Mouse (Mus musculus) left cerebral cortex, adult 9 months (tissue): ENCODE measurements at regions not wholly inside any gene's neighbourhood (a gene's known extent, or its start where the extent isn't known, plus 50 kb on each side); places are given as distances from the start of the nearest gene placed in this dataset.
A peak's percentile ranks its signal among the peaks of the same experiment; 100 is the strongest.

Source experiments
- DNase-seq, 2 experiments: peaks; one replicate each; pipeline ENCODE4 v3.0.0; 2022; ENCODE audit warnings: low spot score in 2 of 2

DNA sequence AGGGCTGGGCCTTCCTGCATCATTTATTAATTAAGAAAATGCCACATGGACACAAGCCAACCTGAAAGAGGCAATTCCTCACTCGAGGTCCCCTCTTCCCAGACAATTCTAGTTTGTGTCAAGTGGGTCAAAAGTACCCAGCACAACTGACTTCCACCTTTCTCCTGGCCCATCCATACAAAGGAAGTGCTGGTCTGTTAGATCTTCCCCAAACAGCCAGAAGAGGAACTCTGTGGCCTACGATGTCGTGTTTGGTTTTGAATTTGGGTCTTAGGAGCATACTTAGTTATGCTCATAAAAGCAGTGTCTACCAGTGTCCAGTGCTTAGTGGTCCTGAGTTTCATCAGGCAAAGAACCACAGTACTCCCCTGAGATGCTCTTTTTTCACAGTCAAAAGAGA lies 62.4 kb upstream of the Sash1 start:
- no peak for DNase-seq

- DNase-seq, result no peak
Measured at GRCm38 (mm10) chr10:8945195-8945751, 59.4 kb upstream of the Sash1 start.

- DNase-seq, result no peak
Measured at GRCm38 (mm10) chr10:8944586-8944985, 58.7 kb upstream of the Sash1 start.

GRCm38 (mm10) chr10:8943698-8944097 lies 57.8 kb upstream of the Sash1 start:
- DNase-seq, result peak in 1 of 2 experiments; percentile 25

DNA sequence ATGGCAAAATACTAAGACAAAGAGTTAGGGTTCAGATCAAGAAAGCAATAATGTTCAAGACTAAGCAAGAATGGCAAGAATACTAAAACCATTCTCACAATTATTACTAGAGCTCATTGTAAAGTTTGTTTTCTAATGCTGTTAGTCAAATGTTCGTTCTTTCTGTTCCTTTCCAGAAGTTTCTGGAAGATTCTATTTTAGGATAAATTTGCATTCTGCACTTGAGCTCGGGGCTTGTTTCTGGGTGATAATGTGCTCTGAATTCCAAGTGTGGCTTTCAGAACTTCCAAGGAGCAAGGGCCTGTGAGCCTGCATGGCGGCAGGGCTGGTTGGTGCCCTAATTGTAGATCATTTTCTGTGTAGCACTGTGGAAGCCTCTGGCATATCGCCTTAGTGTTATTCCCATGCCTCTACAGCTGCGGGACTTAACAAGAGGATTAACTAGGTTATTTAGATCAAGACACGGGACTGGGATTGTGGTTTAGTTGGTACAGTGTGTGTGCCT lies 57.1 kb upstream of the Sash1 start:
- DNase-seq, result no peak

- no peak for DNase-seq
Measured at GRCm38 (mm10) chr10:8936369-8936768, 50.5 kb upstream of the Sash1 start.
